Mouse (Mus musculus): ENCODE results near the gene Kmt2d. TPM values are rescaled to one million over a fixed set of nuclear protein-coding genes. Genes with fewer than 3 reads are reported as not detected.

The Kmt2d gene
- polyA plus RNA-seq, 1 experiment from 2014 or later: 3.6 TPM

DNA sequence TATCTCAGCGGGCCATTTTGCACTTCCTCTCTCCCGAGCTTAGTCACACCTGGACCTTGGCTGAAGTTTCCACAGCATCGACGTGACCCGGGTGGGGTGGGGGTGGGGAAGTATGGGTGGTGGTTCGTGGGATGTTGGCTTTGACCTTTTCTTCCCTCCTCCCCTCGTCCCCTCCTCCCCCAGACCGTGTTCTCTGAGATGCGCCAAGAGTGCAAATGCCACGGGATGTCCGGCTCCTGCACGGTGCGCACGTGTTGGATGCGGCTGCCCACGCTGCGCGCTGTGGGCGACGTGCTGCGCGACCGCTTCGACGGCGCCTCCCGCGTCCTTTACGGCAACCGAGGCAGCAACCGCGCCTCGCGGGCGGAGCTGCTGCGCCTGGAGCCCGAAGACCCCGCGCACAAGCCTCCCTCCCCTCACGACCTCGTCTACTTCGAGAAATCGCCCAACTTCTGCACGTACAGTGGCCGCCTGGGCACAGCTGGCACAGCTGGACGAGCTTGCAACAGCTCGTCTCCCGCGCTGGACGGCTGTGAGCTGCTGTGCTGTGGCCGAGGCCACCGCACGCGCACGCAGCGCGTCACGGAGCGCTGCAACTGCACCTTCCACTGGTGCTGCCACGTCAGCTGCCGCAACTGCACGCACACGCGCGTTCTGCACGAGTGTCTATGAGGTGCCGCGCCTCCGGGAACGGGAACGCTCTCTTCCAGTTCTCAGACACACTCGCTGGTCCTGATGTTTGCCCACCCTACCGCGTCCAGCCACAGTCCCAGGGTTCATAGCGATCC, 78.6 kb downstream of the Kmt2d start:
- TF ChIP-seq EP300 (IDR thresholded peaks at IDR 0.05; ENCODE audit: low read depth): no peak
- no peak for TF ChIP-seq CTCF (IDR thresholded peaks at IDR 0.05; ENCODE audit: low read depth)
- H3K4me3 ChIP-seq (ENCODE audit: low read depth, low read length): no peak overlapping the region
- peaks cover 15% of the 10 kb centered on the region for H3K4me1 ChIP-seq (ENCODE audit: insufficient read depth)
- peak; percentile 14 for DNase-seq
- no peak overlapping the region for H3K27ac ChIP-seq (ENCODE audit: low read depth)
- no peaks in the 10 kb centered on the region for H3K9me3 ChIP-seq (ENCODE audit: low read length)
- ATAC-seq: no peak
- no peak overlapping the region for H3K4me2 ChIP-seq (ENCODE audit: low read depth, low read length)
- 2% methylated on average over 75 of the region's 75 CpGs for WGBS (ENCODE audit: insufficient replicate concordance)
- H3K36me3 ChIP-seq (replicated peaks; ENCODE audit: insufficient read depth, low read length): no peaks in the 10 kb centered on the region
- H3K9ac ChIP-seq (replicated peaks): no peak overlapping the region
- H3K27me3 ChIP-seq (ENCODE audit: insufficient read depth, low read length): peaks cover 97% of the 10 kb centered on the region

DNA sequence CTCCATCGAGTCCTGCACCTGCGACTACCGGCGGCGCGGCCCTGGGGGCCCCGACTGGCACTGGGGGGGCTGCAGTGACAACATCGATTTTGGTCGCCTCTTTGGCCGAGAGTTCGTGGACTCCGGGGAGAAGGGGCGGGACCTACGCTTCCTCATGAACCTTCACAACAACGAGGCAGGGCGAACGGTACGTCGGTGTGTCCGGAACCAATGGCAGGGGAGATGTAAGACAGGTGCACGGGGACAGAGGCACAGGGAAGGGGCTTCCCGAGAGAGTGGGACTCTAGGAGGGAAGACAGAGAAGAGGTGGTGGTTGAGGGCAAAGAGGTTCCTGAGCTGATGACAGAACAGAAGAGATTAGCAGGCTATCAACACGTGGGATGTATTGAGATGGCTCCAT, 79.2 kb downstream of the Kmt2d start:
- TF ChIP-seq CTCF (IDR thresholded peaks at IDR 0.05; ENCODE audit: low read depth): no peak
- no peak for TF ChIP-seq EP300 (IDR thresholded peaks at IDR 0.05; ENCODE audit: low read depth)
- H3K4me3 ChIP-seq (ENCODE audit: low read depth, low read length): no peak overlapping the region
- peaks cover 94% of the 10 kb centered on the region for H3K27me3 ChIP-seq (ENCODE audit: insufficient read depth, low read length)
- WGBS (ENCODE audit: insufficient replicate concordance): 6% methylated on average over 21 of the region's 23 CpGs
- no peaks in the 10 kb centered on the region for H3K9me3 ChIP-seq (ENCODE audit: low read length)
- H3K36me3 ChIP-seq (replicated peaks; ENCODE audit: insufficient read depth, low read length): no peaks in the 10 kb centered on the region
- H3K4me1 ChIP-seq (ENCODE audit: insufficient read depth): peaks cover 15% of the 10 kb centered on the region
- no peak overlapping the region for H3K27ac ChIP-seq (ENCODE audit: low read depth)
- H3K9ac ChIP-seq (replicated peaks): no peak overlapping the region
- ATAC-seq (no peak), DNase-seq (peak; percentile 17)
- H3K4me2 ChIP-seq (ENCODE audit: low read depth, low read length): no peak overlapping the region

DNA sequence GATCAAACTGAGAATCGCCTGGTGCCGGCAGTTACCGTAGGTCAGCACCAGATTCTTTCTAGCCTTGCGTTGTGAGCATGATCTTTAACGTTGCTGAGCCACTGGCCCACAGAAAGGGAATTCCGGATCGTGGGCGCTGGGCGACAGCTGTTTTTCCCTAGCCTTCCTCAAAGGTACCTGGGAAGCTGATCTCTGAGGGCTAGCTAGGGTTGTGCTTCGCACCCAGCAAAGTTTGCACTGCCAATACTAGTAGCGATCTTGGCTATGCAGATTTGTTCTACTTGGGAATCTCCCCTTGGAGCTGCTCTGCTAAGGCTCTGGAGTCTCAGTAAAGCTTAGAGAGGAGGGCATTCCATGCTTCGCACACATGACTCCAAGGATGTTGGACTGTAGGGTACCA, 79.8 kb downstream of the Kmt2d start:
- DNase-seq: peak; percentile 12
- peak overlapping the region; percentile 30 for H3K4me3 ChIP-seq (ENCODE audit: low read depth, low read length)
- ATAC-seq: no peak
- H3K27ac ChIP-seq (ENCODE audit: low read depth): no peak overlapping the region
- no peaks in the 10 kb centered on the region for H3K36me3 ChIP-seq (replicated peaks; ENCODE audit: insufficient read depth, low read length)
- H3K4me2 ChIP-seq (ENCODE audit: low read depth, low read length): peak overlapping the region; percentile 27; the same call in 1 of the 2 replicates
- TF ChIP-seq EP300 (IDR thresholded peaks at IDR 0.05; ENCODE audit: low read depth): no peak
- no peak for TF ChIP-seq CTCF (IDR thresholded peaks at IDR 0.05; ENCODE audit: low read depth)
- WGBS (ENCODE audit: insufficient replicate concordance): under 1% methylated on average over 12 of the region's 12 CpGs
- no peak overlapping the region for H3K9ac ChIP-seq (replicated peaks)
- H3K27me3 ChIP-seq (ENCODE audit: insufficient read depth, low read length): peaks cover 89% of the 10 kb centered on the region
- H3K9me3 ChIP-seq (ENCODE audit: low read length): no peaks in the 10 kb centered on the region
- peaks cover 15% of the 10 kb centered on the region for H3K4me1 ChIP-seq (ENCODE audit: insufficient read depth)

DNA sequence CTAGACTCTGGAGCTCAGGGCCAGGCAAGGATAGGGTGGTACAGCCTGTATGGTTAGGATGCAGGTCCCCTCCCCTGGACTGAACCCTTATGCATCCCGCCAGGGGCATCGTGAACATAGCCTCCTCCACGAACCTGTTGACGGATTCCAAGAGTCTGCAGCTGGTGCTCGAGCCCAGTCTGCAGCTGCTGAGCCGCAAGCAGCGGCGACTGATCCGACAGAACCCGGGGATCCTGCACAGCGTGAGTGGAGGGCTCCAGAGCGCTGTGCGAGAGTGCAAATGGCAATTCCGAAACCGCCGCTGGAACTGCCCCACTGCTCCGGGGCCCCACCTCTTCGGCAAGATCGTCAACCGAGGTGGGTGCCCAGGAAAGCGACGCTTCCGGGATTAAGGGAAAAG, 80.2 kb downstream of the Kmt2d start:
- Histone ChIP-seq H3K27ac (ENCODE audit: low read depth) (no peak overlapping the region), H3K9me3 (ENCODE audit: low read length) (0 out of 2 replicates have a peak, but pooled peaks cover 1% of the 10 kb centered on the region), H3K4me3 (ENCODE audit: low read depth, low read length) (peak overlapping the region; percentile 30), H3K36me3 (replicated peaks; ENCODE audit: insufficient read depth, low read length) (no peaks in the 10 kb centered on the region), H3K4me2 (ENCODE audit: low read depth, low read length) (peak overlapping the region; percentile 27; the same call in 1 of the 2 replicates), H3K27me3 (ENCODE audit: insufficient read depth, low read length) (peaks cover 84% of the 10 kb centered on the region), H3K9ac (replicated peaks) (no peak overlapping the region), H3K4me1 (ENCODE audit: insufficient read depth) (peaks cover 15% of the 10 kb centered on the region)
- peak; percentile 14 for DNase-seq
- WGBS (ENCODE audit: insufficient replicate concordance): 1% methylated on average over 23 of the region's 23 CpGs
- no peak for ATAC-seq
- TF ChIP-seq CTCF (IDR thresholded peaks at IDR 0.05; ENCODE audit: low read depth) (no peak), EP300 (IDR thresholded peaks at IDR 0.05; ENCODE audit: low read depth) (no peak)

DNA sequence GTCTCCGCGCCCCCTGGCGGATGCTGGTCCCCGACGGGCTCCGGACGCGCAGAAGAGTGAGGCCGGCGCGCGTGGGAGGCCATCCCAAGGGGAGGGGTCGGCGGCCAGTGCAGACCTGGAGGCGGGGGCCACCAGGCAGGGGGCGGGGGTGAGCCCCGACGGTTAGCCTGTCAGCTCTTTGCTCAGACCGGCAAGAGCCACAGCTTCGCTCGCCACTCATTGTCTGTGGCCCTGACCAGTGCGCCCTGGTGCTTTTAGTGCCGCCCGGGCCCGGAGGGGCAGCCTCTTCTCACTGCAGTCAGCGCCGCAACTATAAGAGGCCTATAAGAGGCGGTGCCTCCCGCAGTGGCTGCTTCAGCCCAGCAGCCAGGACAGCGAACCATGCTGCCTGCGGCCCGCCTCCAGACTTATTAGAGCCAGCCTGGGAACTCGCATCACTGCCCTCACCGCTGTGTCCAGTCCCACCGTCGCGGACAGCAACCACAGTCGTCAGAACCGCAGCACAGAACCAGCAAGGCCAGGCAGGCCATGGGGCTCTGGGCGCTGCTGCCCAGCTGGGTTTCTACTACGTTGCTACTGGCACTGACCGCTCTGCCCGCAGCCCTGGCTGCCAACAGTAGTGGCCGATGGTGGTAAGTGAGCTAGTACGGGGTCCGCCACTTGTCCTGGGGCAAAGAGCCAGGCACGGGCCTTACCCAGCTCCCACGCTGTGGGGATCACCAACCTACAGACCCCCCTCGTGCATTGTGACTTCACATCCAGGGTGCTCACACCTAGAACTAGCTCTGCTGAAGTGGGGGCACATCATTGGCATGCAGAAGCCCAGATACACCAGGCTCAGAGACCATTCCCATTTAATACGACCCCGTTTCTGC, 81.1 kb downstream of the Kmt2d start, which contains the start of gene Wnt1:
Gene Wnt1, plus strand, starts transcription at position 197 of the 875 bp plus-strand sequence.
- H3K9me3 ChIP-seq (ENCODE audit: low read length): 0 out of 2 replicates have a peak, but pooled peaks cover 4% of the 10 kb centered on the region
- WGBS (ENCODE audit: insufficient replicate concordance): 6% methylated on average over 51 of the region's 51 CpGs
- peak within 1 kb of the TSS; percentile 30 for H3K4me3 ChIP-seq (ENCODE audit: low read depth, low read length)
- TF ChIP-seq CTCF (IDR thresholded peaks at IDR 0.05; ENCODE audit: low read depth) (peak; percentile 64), EP300 (IDR thresholded peaks at IDR 0.05; ENCODE audit: low read depth) (no peak)
- DNase-seq (peak; percentile 67), ATAC-seq (no peak)
- H3K36me3 ChIP-seq (replicated peaks; ENCODE audit: insufficient read depth, low read length): no peaks in the 10 kb centered on the region
- no peak within 1 kb of the TSS for H3K27ac ChIP-seq (ENCODE audit: low read depth)
- H3K27me3 ChIP-seq (ENCODE audit: insufficient read depth, low read length): peaks cover 76% of the 10 kb centered on the region
- H3K4me2 ChIP-seq (ENCODE audit: low read depth, low read length): 0 out of 2 replicates have a peak within 1 kb of the TSS, but pooled peaks have one; percentile 7
- H3K9ac ChIP-seq (replicated peaks): no peak within 1 kb of the TSS
- H3K4me1 ChIP-seq (ENCODE audit: insufficient read depth): peaks cover 15% of the 10 kb centered on the region
